Mouse (Mus musculus): ENCODE measurements around the gene Ubald1. TPM values are rescaled to one million over a fixed set of nuclear protein-coding genes. Genes with fewer than 3 reads are reported as not detected.
A peak's percentile ranks its signal among the peaks of the same experiment; 100 is the strongest.

Ubald1 gene
- polyA plus RNA-seq, 1 experiment from 2014 or later = 28.8 TPM

- H3K27me3 ChIP-seq (ENCODE audit: control insufficient read depth, insufficient read depth, low read length) = no peaks in the 10 kb centered on the region
- H3K4me3 ChIP-seq (ENCODE audit: low read depth, low read length) = no peak overlapping the region
- 0 out of 2 replicates have a peak overlapping the region, but pooled peaks have one; percentile 6 for H3K27ac ChIP-seq (ENCODE audit: low read depth, low read length)
- peaks cover 11% of the 10 kb centered on the region for H3K36me3 ChIP-seq (ENCODE audit: control insufficient read depth, insufficient read depth, low read length)
- peak overlapping the region; percentile 3 for H3K4me2 ChIP-seq
- H3K4me1 ChIP-seq (ENCODE audit: control insufficient read depth, insufficient read depth, low read length) = peaks cover 27% of the 10 kb centered on the region
- H3K9me3 ChIP-seq (replicated peaks; ENCODE audit: control insufficient read depth, low read length) = no peaks in the 10 kb centered on the region
- 82% methylated on average over 23 of the region's 23 CpGs for WGBS (ENCODE audit: insufficient replicate concordance)
- peak overlapping the region; percentile 39; the same call in 1 of the 2 replicates for H3K9ac ChIP-seq (ENCODE audit: low read depth, low read length)
- no peak for ATAC-seq (replicated peaks; ENCODE audit: insufficient number of reproducible peaks, low FRiP score, low TSS enrichment)
Observed at GRCm38 (mm10) chr16:4875198-4876032, 4.7 kb downstream of the Ubald1 start.

DNA sequence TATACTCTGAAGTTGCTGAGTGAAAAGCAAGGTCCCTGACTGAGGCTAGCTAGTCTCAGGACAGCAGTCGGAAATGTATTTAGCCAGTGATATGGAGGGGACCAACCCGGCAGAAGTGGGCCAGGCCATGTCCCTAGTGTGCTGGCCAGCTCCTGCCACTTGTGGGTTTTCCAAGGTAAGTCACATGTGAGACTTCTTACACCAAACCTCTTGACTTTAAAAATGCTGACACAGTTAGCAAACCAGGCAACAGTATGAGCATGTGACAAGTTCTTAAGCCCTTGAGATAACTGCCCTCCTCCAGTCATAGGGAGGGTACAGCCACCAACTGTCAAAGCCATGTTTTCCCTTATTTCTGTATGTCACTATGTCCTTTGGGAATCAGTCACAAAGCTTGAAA, 8.2 kb downstream of the Ubald1 start:
- Histone ChIP-seq H3K4me3 (ENCODE audit: low read depth, low read length) (no peak overlapping the region), H3K4me2 (no peak overlapping the region), H3K27me3 (ENCODE audit: control insufficient read depth, insufficient read depth, low read length) (no peaks in the 10 kb centered on the region), H3K9ac (ENCODE audit: low read depth, low read length) (no peak overlapping the region), H3K4me1 (ENCODE audit: control insufficient read depth, insufficient read depth, low read length) (peaks cover 13% of the 10 kb centered on the region), H3K9me3 (replicated peaks; ENCODE audit: control insufficient read depth, low read length) (no peaks in the 10 kb centered on the region), H3K36me3 (ENCODE audit: control insufficient read depth, insufficient read depth, low read length) (peaks cover 13% of the 10 kb centered on the region), H3K27ac (ENCODE audit: low read depth, low read length) (no peak overlapping the region)
- ATAC-seq (replicated peaks; ENCODE audit: insufficient number of reproducible peaks, low FRiP score, low TSS enrichment) = no peak
- WGBS (ENCODE audit: insufficient replicate concordance) = 55% methylated on average over 2 of the region's 2 CpGs

- H3K27ac ChIP-seq (ENCODE audit: low read depth, low read length) = no peak overlapping the region
- H3K4me1 ChIP-seq (ENCODE audit: control insufficient read depth, insufficient read depth, low read length) = 0 out of 2 replicates have a peak, but pooled peaks cover 6% of the 10 kb centered on the region
- no peaks in the 10 kb centered on the region for H3K27me3 ChIP-seq (ENCODE audit: control insufficient read depth, insufficient read depth, low read length)
- H3K36me3 ChIP-seq (ENCODE audit: control insufficient read depth, insufficient read depth, low read length) = peaks cover 11% of the 10 kb centered on the region
- WGBS (ENCODE audit: insufficient replicate concordance) = 88% methylated on average over 5 of the region's 5 CpGs
- H3K9ac ChIP-seq (ENCODE audit: low read depth, low read length) = no peak overlapping the region
- no peak overlapping the region for H3K4me2 ChIP-seq
- ATAC-seq (replicated peaks; ENCODE audit: insufficient number of reproducible peaks, low FRiP score, low TSS enrichment) = no peak
- H3K4me3 ChIP-seq (ENCODE audit: low read depth, low read length) = no peak overlapping the region
- no peaks in the 10 kb centered on the region for H3K9me3 ChIP-seq (replicated peaks; ENCODE audit: control insufficient read depth, low read length)
Observed at GRCm38 (mm10) chr16:4870490-4870889, 9.6 kb downstream of the Ubald1 start.

DNA sequence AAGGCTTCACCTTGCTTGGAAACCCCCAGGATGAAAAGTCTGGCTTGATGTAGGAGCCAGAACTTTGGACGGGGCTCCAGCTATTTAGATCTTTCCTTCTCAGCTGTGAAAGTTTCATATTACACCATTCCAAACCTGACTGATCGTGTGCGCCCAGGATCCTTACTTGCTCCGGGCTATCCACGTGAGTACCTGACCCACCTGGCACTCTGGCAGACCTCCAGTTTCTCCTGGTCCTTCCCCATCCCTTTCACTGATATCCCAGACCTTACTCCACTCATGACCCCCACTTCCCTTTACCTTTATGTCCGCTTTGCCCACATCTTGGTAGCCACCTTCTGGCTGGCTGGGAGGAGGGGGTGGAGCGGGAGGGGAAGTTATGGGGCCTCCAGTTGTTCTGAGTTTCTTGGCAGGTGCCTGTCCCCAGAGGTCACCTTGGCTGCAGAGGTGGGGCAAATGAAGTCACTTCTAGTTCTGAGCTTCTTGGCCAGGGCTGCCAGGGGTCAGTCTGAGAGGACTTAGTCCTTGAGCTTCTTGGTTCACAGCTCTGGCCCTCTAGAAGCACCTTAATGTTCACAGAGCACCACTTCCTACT, 13.9 kb downstream of the Ubald1 start:
- Histone ChIP-seq H3K36me3 (ENCODE audit: control insufficient read depth, insufficient read depth, low read length) (peaks cover 2% of the 10 kb centered on the region; the same call in 1 of the 2 replicates), H3K4me2 (no peak overlapping the region), H3K27me3 (ENCODE audit: control insufficient read depth, insufficient read depth, low read length) (no peaks in the 10 kb centered on the region), H3K27ac (ENCODE audit: low read depth, low read length) (no peak overlapping the region), H3K9me3 (replicated peaks; ENCODE audit: control insufficient read depth, low read length) (no peaks in the 10 kb centered on the region), H3K9ac (ENCODE audit: low read depth, low read length) (no peak overlapping the region), H3K4me3 (ENCODE audit: low read depth, low read length) (no peak overlapping the region), H3K4me1 (ENCODE audit: control insufficient read depth, insufficient read depth, low read length) (0 out of 2 replicates have a peak, but pooled peaks cover 4% of the 10 kb centered on the region)
- ATAC-seq (replicated peaks; ENCODE audit: insufficient number of reproducible peaks, low FRiP score, low TSS enrichment) = no peak
- 70% methylated on average over 7 of the region's 7 CpGs for WGBS (ENCODE audit: insufficient replicate concordance)

- ATAC-seq (replicated peaks; ENCODE audit: insufficient number of reproducible peaks, low FRiP score, low TSS enrichment) = no peak
- Histone ChIP-seq H3K4me1 (ENCODE audit: control insufficient read depth, insufficient read depth, low read length) (0 out of 2 replicates have a peak, but pooled peaks cover 4% of the 10 kb centered on the region), H3K36me3 (ENCODE audit: control insufficient read depth, insufficient read depth, low read length) (no peaks in the 10 kb centered on the region), H3K27me3 (ENCODE audit: control insufficient read depth, insufficient read depth, low read length) (no peaks in the 10 kb centered on the region), H3K9me3 (replicated peaks; ENCODE audit: control insufficient read depth, low read length) (no peaks in the 10 kb centered on the region), H3K4me3 (ENCODE audit: low read depth, low read length) (no peak overlapping the region), H3K9ac (ENCODE audit: low read depth, low read length) (no peak overlapping the region), H3K4me2 (no peak overlapping the region), H3K27ac (ENCODE audit: low read depth, low read length) (no peak overlapping the region)
- WGBS (ENCODE audit: insufficient replicate concordance) = 76% methylated on average over 8 of the region's 8 CpGs
Observed at GRCm38 (mm10) chr16:4863742-4864141, 16.4 kb downstream of the Ubald1 start.

GRCm38 (mm10) chr16:4862863-4863483, 17.1 kb downstream of the Ubald1 start:
- WGBS (ENCODE audit: insufficient replicate concordance) = 34% methylated on average over 9 of the region's 9 CpGs
- H3K9ac ChIP-seq (ENCODE audit: low read depth, low read length) = no peak overlapping the region
- H3K4me2 ChIP-seq = no peak overlapping the region
- peak; percentile 79 for ATAC-seq (replicated peaks; ENCODE audit: insufficient number of reproducible peaks, low FRiP score, low TSS enrichment)
- no peaks in the 10 kb centered on the region for H3K9me3 ChIP-seq (replicated peaks; ENCODE audit: control insufficient read depth, low read length)
- H3K36me3 ChIP-seq (ENCODE audit: control insufficient read depth, insufficient read depth, low read length) = no peaks in the 10 kb centered on the region
- no peak overlapping the region for H3K27ac ChIP-seq (ENCODE audit: low read depth, low read length)
- 0 out of 2 replicates have a peak, but pooled peaks cover 4% of the 10 kb centered on the region for H3K4me1 ChIP-seq (ENCODE audit: control insufficient read depth, insufficient read depth, low read length)
- H3K4me3 ChIP-seq (ENCODE audit: low read depth, low read length) = no peak overlapping the region
- no peaks in the 10 kb centered on the region for H3K27me3 ChIP-seq (ENCODE audit: control insufficient read depth, insufficient read depth, low read length)

DNA sequence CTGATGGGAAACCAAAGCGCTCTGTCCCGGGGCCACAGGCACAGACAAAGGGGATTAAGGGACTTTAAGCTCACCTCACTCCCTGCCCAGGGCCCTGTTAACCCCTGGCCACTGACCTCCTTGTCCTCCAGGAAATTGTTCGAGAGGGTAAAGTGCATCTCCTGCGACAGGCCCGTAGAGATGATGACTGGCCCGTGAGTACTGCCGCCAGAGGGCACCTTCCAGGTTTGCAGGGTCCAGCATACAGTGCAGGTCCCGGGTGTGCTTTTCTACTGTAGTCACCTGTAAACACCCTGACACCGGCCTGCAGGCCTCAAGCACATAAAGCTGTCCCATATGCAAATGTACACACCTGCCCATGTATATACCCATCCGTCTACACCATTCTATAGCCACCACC, 18.7 kb downstream of the Ubald1 start:
- no peak overlapping the region for H3K4me2 ChIP-seq
- no peaks in the 10 kb centered on the region for H3K36me3 ChIP-seq (ENCODE audit: control insufficient read depth, insufficient read depth, low read length)
- no peak for ATAC-seq (replicated peaks; ENCODE audit: insufficient number of reproducible peaks, low FRiP score, low TSS enrichment)
- no peaks in the 10 kb centered on the region for H3K9me3 ChIP-seq (replicated peaks; ENCODE audit: control insufficient read depth, low read length)
- no peaks in the 10 kb centered on the region for H3K27me3 ChIP-seq (ENCODE audit: control insufficient read depth, insufficient read depth, low read length)
- H3K4me1 ChIP-seq (ENCODE audit: control insufficient read depth, insufficient read depth, low read length) = 0 out of 2 replicates have a peak, but pooled peaks cover 4% of the 10 kb centered on the region
- no peak overlapping the region for H3K9ac ChIP-seq (ENCODE audit: low read depth, low read length)
- H3K4me3 ChIP-seq (ENCODE audit: low read depth, low read length) = no peak overlapping the region
- no peak overlapping the region for H3K27ac ChIP-seq (ENCODE audit: low read depth, low read length)
- WGBS (ENCODE audit: insufficient replicate concordance) = 43% methylated on average over 10 of the region's 10 CpGs

GRCm38 (mm10) chr16:4855046-4855650, 25.0 kb downstream of the Ubald1 start:
- Histone ChIP-seq H3K36me3 (ENCODE audit: control insufficient read depth, insufficient read depth, low read length) (no peaks in the 10 kb centered on the region), H3K4me2 (no peak overlapping the region), H3K27me3 (ENCODE audit: control insufficient read depth, insufficient read depth, low read length) (no peaks in the 10 kb centered on the region), H3K4me1 (ENCODE audit: control insufficient read depth, insufficient read depth, low read length) (no peaks in the 10 kb centered on the region), H3K9me3 (replicated peaks; ENCODE audit: control insufficient read depth, low read length) (no peaks in the 10 kb centered on the region), H3K4me3 (ENCODE audit: low read depth, low read length) (no peak overlapping the region), H3K9ac (ENCODE audit: low read depth, low read length) (no peak overlapping the region), H3K27ac (ENCODE audit: low read depth, low read length) (no peak overlapping the region)
- WGBS (ENCODE audit: insufficient replicate concordance) = 33% methylated on average over 5 of the region's 5 CpGs
- no peak for ATAC-seq (replicated peaks; ENCODE audit: insufficient number of reproducible peaks, low FRiP score, low TSS enrichment)
